14 mouse cellular contexts compared by ENCODE assay signal in the genomic region with DNA sequence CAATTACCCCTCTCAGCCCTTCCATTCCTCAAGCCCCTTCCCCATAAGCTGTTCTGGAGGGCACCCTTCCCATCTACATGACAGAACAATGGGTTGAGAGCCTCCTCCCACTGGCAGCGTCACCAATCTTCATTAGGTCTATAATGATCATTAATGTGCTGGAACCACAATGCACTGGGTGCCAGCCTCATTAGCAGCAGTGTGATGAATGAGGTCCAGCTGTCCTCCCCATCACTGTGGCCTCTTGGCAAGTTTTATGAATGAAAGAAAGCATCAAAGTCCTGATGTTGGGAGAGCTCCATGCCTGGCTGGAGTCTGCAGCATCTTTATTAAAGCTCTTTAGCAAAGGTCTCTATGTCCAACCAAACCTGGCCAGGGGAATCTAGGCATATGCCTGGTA.
DNase-seq lines count a peak whose midpoint lies in the region; ATAC-seq lines count a peak whose summit lies in the region.
"Had no signal": no experiment of that assay in that cellular context is flagged by ENCODE, and none has a peak within 500 bp of the region (broad histone marks: within the 10 kb centered on the region; RNA-seq: fewer than 3 reads in every experiment).

No protein-coding gene starts in this region.

- H3K4me1 ChIP-seq in forebrain, embryonic 16.5 days (replicated peaks; ENCODE audit: control insufficient read depth, insufficient read depth, low read length): peaks cover 3% of the 10 kb centered on the region; the same call in 1 of the 2 replicates
- H3K4me1 ChIP-seq: embryonic facial prominence, embryonic 10.5 days; limb, embryonic 15.5 days; lung, embryonic 15.5 days had no signal

- intact Hi-C loops in left cerebral cortex, postnatal 4 days (cut with DNase I): no loop called here
- intact Hi-C loops in left cerebral cortex, postnatal 36 days (cut with DNase I): no loop called here

- H3K27ac ChIP-seq in forebrain, embryonic 16.5 days (ENCODE audit: low read length): no peak overlapping the region
- H3K27ac ChIP-seq: embryonic facial prominence, embryonic 10.5 days; layer of hippocampus, adult 2 months; limb, embryonic 15.5 days; lung, embryonic 15.5 days had no signal

- no peak overlapping the region for H3K4me3 ChIP-seq in forebrain, embryonic 16.5 days (replicated peaks; ENCODE audit: low read length)
- H3K4me3 ChIP-seq: embryonic facial prominence, embryonic 10.5 days; layer of hippocampus, adult 2 months; limb, embryonic 15.5 days; lung, embryonic 15.5 days had no signal

- no peaks in the 10 kb centered on the region for H3K9me3 ChIP-seq in forebrain, embryonic 16.5 days (ENCODE audit: control insufficient read depth, low read length)
- H3K9me3 ChIP-seq: embryonic facial prominence, embryonic 10.5 days; limb, embryonic 15.5 days; lung, embryonic 15.5 days had no signal

- H3K9ac ChIP-seq in forebrain, embryonic 16.5 days (replicated peaks; ENCODE audit: low read depth, low read length): no peak overlapping the region
- H3K9ac ChIP-seq: limb, embryonic 15.5 days; lung, embryonic 15.5 days had no signal

- WGBS in forebrain, embryonic 16.5 days: 15% methylated on average over 1 of the region's 1 CpGs

- H3K4me2 ChIP-seq in forebrain, embryonic 16.5 days (ENCODE audit: low read length): no peak overlapping the region
- H3K4me2 ChIP-seq: limb, embryonic 15.5 days; lung, embryonic 15.5 days had no signal

- H3K36me3 ChIP-seq in forebrain, embryonic 16.5 days (ENCODE audit: control insufficient read depth, insufficient read depth): no peaks in the 10 kb centered on the region
- H3K36me3 ChIP-seq: embryonic facial prominence, embryonic 10.5 days; limb, embryonic 15.5 days; lung, embryonic 15.5 days had no signal

- H3K27me3 ChIP-seq in forebrain, embryonic 16.5 days (replicated peaks; ENCODE audit: control insufficient read depth, insufficient read depth, low read length): no peaks in the 10 kb centered on the region
- H3K27me3 ChIP-seq: limb, embryonic 15.5 days; lung, embryonic 15.5 days had no signal

- DNase-seq in cerebellum, adult 18-20 months: peak; percentile 2 to 9
- no peak for DNase-seq in cerebellum, postnatal 36 days
- peak; percentile 58 for DNase-seq in left cerebral cortex, postnatal 4 days
- DNase-seq in left cerebral cortex, postnatal 36 days (ENCODE audit: low spot score in 2 of 2): no peak
- peak; percentile 3 to 4 for DNase-seq in layer of hippocampus, postnatal 36 days
- no peak for DNase-seq in urinary bladder, postnatal 4 days (ENCODE audit: low spot score in 2 of 2)
- no peak for DNase-seq in thymus, postnatal 10 days (ENCODE audit: low spot score in 2 of 2)
- DNase-seq: kidney, adult 8-10 months; thymus, adult 2 months had no signal

- ATAC-seq in forebrain, embryonic 16.5 days: peak; percentile 95

Comparison
In these comparisons a context has a peak if more than half of its experiments do, and no peak if none do; other contexts are left out.
1. DNase-seq: peak in cerebellum, adult 18-20 months (2 of 2), left cerebral cortex, postnatal 4 days (single experiment) and layer of hippocampus, postnatal 36 days (2 of 2); none in cerebellum, postnatal 36 days (0 of 2), left cerebral cortex, postnatal 36 days (0 of 2), urinary bladder, postnatal 4 days (0 of 2) and thymus, postnatal 10 days (0 of 2).